Mouse (Mus musculus): Measurements from ENCODE around the gene Ovch2. TPM values are rescaled to one million over a fixed set of nuclear protein-coding genes. Genes with fewer than 3 reads are reported as not detected.

The Ovch2 gene
- polyA plus RNA-seq, 1 experiment from 2014 or later: not detected

GRCm38 (mm10) chr7:107738726-107739125, 62.3 kb downstream of the Ovch2 start:
- Histone ChIP-seq H3K4me3 (no peak overlapping the region), H3K27ac (no peak overlapping the region), H3K36me3 (peaks cover 8% of the 10 kb centered on the region; the same call in 1 of the 2 replicates), H3K27me3 (no peaks in the 10 kb centered on the region), H3K9me3 (no peaks in the 10 kb centered on the region), H3K4me1 (no peaks in the 10 kb centered on the region), H3K9ac (no peak overlapping the region), H3K4me2 (no peak overlapping the region)
- 15% methylated on average over 2 of the region's 2 CpGs for WGBS
- ATAC-seq (ENCODE audit: borderline replicate concordance, extremely low read depth, low FRiP score, low TSS enrichment): no peak

- 69% methylated on average over 2 of the region's 2 CpGs for WGBS
Measured at GRCm38 (mm10) chr7:107733162-107733561, 67.8 kb downstream of the Ovch2 start.

More at GRCm38 (mm10) chr7:107733162-107733561, 67.8 kb downstream of the Ovch2 start:
- Histone ChIP-seq H3K27me3 (no peaks in the 10 kb centered on the region), H3K4me3 (no peak overlapping the region), H3K27ac (no peak overlapping the region), H3K4me1 (0 out of 2 replicates have a peak, but pooled peaks cover 5% of the 10 kb centered on the region), H3K4me2 (no peak overlapping the region), H3K36me3 (0 out of 2 replicates have a peak, but pooled peaks cover 3% of the 10 kb centered on the region), H3K9ac (no peak overlapping the region), H3K9me3 (no peaks in the 10 kb centered on the region)
- no peak for ATAC-seq (ENCODE audit: borderline replicate concordance, extremely low read depth, low FRiP score, low TSS enrichment)

Other genes with a start within 250 kb of the Ovch2 start
- 14.8 and 16.7 TPM in 2 replicates for gene Olfml1, start 233.8 kb downstream of the Ovch2 start, polyA plus RNA-seq (2015; fragmentation: Nextera tagmentation; extraction: Ambion mirVana)
- gene Ppfibp2, start 206.0 kb downstream of the Ovch2 start, polyA plus RNA-seq (2015; fragmentation: Nextera tagmentation; extraction: Ambion mirVana): 6.7 and 7.9 TPM in 2 replicates
- not detected in 2 replicates for gene 5330417H12Rik, start 176.0 kb downstream of the Ovch2 start, polyA plus RNA-seq (2015; fragmentation: Nextera tagmentation; extraction: Ambion mirVana)
- 0.20 and 0.21 TPM in 2 replicates for gene Cyb5r2, start 43.2 kb downstream of the Ovch2 start, polyA plus RNA-seq (2015; fragmentation: Nextera tagmentation; extraction: Ambion mirVana)
- gene Olfr467, start 11.1 kb upstream of the Ovch2 start, polyA plus RNA-seq (2015; fragmentation: Nextera tagmentation; extraction: Ambion mirVana): not detected in 2 replicates
- gene Olfr469, start 24.3 kb upstream of the Ovch2 start, polyA plus RNA-seq (2015; fragmentation: Nextera tagmentation; extraction: Ambion mirVana): not detected in 2 replicates
- not detected in 2 replicates for gene Olfr470, start 46.3 kb upstream of the Ovch2 start, polyA plus RNA-seq (2015; fragmentation: Nextera tagmentation; extraction: Ambion mirVana)
- gene Olfr472, start 96.7 kb upstream of the Ovch2 start, polyA plus RNA-seq (2015; fragmentation: Nextera tagmentation; extraction: Ambion mirVana): not detected in 2 replicates
- not detected in 2 replicates for gene Olfr473, start 129.2 kb upstream of the Ovch2 start, polyA plus RNA-seq (2015; fragmentation: Nextera tagmentation; extraction: Ambion mirVana)
- gene Olfr474, start 153.4 kb upstream of the Ovch2 start, polyA plus RNA-seq (2015; fragmentation: Nextera tagmentation; extraction: Ambion mirVana): not detected in 2 replicates
- gene Olfr476, start 163.6 kb upstream of the Ovch2 start, polyA plus RNA-seq (2015; fragmentation: Nextera tagmentation; extraction: Ambion mirVana): not detected in 2 replicates
- not detected in 2 replicates for gene Olfr477, start 185.5 kb upstream of the Ovch2 start, polyA plus RNA-seq (2015; fragmentation: Nextera tagmentation; extraction: Ambion mirVana)
- gene Olfr478, start 232.8 kb upstream of the Ovch2 start, polyA plus RNA-seq (2015; fragmentation: Nextera tagmentation; extraction: Ambion mirVana): not detected in 2 replicates
- not detected in 2 replicates for gene Olfr479, start 249.5 kb upstream of the Ovch2 start, polyA plus RNA-seq (2015; fragmentation: Nextera tagmentation; extraction: Ambion mirVana)

Data from lung, embryonic 15.5 days (tissue).